Mouse (Mus musculus): ENCODE results near the gene Ostm1.

GRCm38 (mm10) chr10:42633361-42634121, 49.9 kb downstream of the Ostm1 start:
- no peak for TF ChIP-seq CTCF (IDR thresholded peaks at IDR 0.05; ENCODE audit: extremely low read depth, insufficient read length, insufficient replicate concordance, low read depth, low read length)
- peak; percentile 13; the same call in 1 of the 2 replicates for TF ChIP-seq POLR2A (IDR thresholded peaks at IDR 0.05; ENCODE audit: low read depth, low read length)
